ENCODE assay signal across 7 mouse cellular contexts in genomic region chr7:101906287-101906681, GRCm38 (mm10). TPM values are rescaled to one million over a fixed set of nuclear protein-coding genes. Genes with fewer than 3 reads are reported as not detected.
A peak's percentile ranks its signal among the peaks of the same experiment; 100 is the strongest.
DNase-seq lines count a peak whose midpoint lies in the region; ATAC-seq and TF ChIP-seq lines count a peak whose summit lies in the region.

Gene Tomt, minus strand, starts transcription at chr7:101906359.

- H3K4me2 ChIP-seq in lung, embryonic 15.5 days = peak within 1 kb of the TSS; percentile 86
- peak within 1 kb of the TSS; percentile 72 for H3K4me2 ChIP-seq in limb, embryonic 11.5 days (ENCODE audit: low read depth, severe bottlenecking)

- H3K4me1 ChIP-seq in lung, embryonic 15.5 days = peaks cover 24% of the 10 kb centered on the region
- H3K4me1 ChIP-seq in embryonic fibroblast, embryonic 13.5 days (ENCODE audit: control insufficient read depth, insufficient read depth, low read length) = peaks cover 15% of the 10 kb centered on the region; the same call in 1 of the 2 replicates
- H3K4me1 ChIP-seq in limb, embryonic 11.5 days (ENCODE audit: control insufficient read depth, insufficient read depth, low read length) = peaks cover 8% of the 10 kb centered on the region; the same call in 1 of the 2 replicates
- H3K4me1 ChIP-seq in small intestine, adult 2 months (ENCODE audit: control insufficient read depth, insufficient read depth, insufficient read length, low read length) = peaks cover 15% of the 10 kb centered on the region; the same call in 1 of the 2 replicates

- ATAC-seq in lung, embryonic 15.5 days (ENCODE audit: borderline replicate concordance, extremely low read depth, low FRiP score, low TSS enrichment) = no peak
- no peak for ATAC-seq in limb, embryonic 11.5 days (ENCODE audit: insufficient number of reproducible peaks, low FRiP score, low TSS enrichment, low read depth)

- H3K27ac ChIP-seq in lung, embryonic 15.5 days = peak within 1 kb of the TSS; percentile 98
- peak within 1 kb of the TSS; percentile 75 for H3K27ac ChIP-seq in embryonic fibroblast, embryonic 13.5 days (ENCODE audit: insufficient read depth, low read length)
- H3K27ac ChIP-seq in limb, embryonic 11.5 days (replicated peaks; ENCODE audit: low read depth, low read length) = peak within 1 kb of the TSS; percentile 93
- H3K27ac ChIP-seq in small intestine, adult 2 months (ENCODE audit: insufficient read depth, low read depth, low read length) = peak within 1 kb of the TSS; percentile 92

- no peaks in the 10 kb centered on the region for H3K27me3 ChIP-seq in lung, embryonic 15.5 days
- H3K27me3 ChIP-seq in limb, embryonic 11.5 days (ENCODE audit: control insufficient read depth, insufficient read depth, low read length) = no peaks in the 10 kb centered on the region
- no peaks in the 10 kb centered on the region for H3K27me3 ChIP-seq in small intestine, adult 2 months (ENCODE audit: control insufficient read depth, insufficient read depth, low read length)

- H3K9me3 ChIP-seq in lung, embryonic 15.5 days = no peaks in the 10 kb centered on the region
- no peaks in the 10 kb centered on the region for H3K9me3 ChIP-seq in limb, embryonic 11.5 days (ENCODE audit: control insufficient read depth, low read length)

- H3K4me3 ChIP-seq in lung, embryonic 15.5 days = peak within 1 kb of the TSS; percentile 86
- peak within 1 kb of the TSS; percentile 96 for H3K4me3 ChIP-seq in embryonic fibroblast, embryonic 13.5 days (ENCODE audit: insufficient read depth, low read length)
- H3K4me3 ChIP-seq in limb, embryonic 11.5 days (ENCODE audit: low read depth, low read length) = peak within 1 kb of the TSS; percentile 75
- peak within 1 kb of the TSS; percentile 80 for H3K4me3 ChIP-seq in small intestine, adult 2 months (ENCODE audit: low read depth, low read length)

- WGBS in lung, embryonic 15.5 days = 8% methylated on average over 11 of the region's 11 CpGs
- WGBS in limb, embryonic 11.5 days = 14% methylated on average over 11 of the region's 11 CpGs
- 3% methylated on average over 11 of the region's 11 CpGs for whole genome bisulfite sequencing in small intestine, adult 2 months

- H3K36me3 ChIP-seq in lung, embryonic 15.5 days = peaks cover 17% of the 10 kb centered on the region
- peaks cover 11% of the 10 kb centered on the region; the same call in 1 of the 2 replicates for H3K36me3 ChIP-seq in limb, embryonic 11.5 days (ENCODE audit: control insufficient read depth, insufficient read depth, low read length)
- H3K36me3 ChIP-seq in small intestine, adult 2 months (ENCODE audit: control insufficient read depth, insufficient read depth, low read length) = peaks cover 14% of the 10 kb centered on the region

- no peak; the same call in 1 of the 2 replicates for TF ChIP-seq POLR2A in embryonic fibroblast, embryonic 13.5 days (IDR thresholded peaks at IDR 0.05; ENCODE audit: low read depth, low read length)
- no peak for TF ChIP-seq POLR2A in small intestine, adult 2 months (IDR thresholded peaks at IDR 0.05; ENCODE audit: low read depth, low read length)

- no peak for TF ChIP-seq CTCF in embryonic fibroblast, embryonic 13.5 days (IDR thresholded peaks at IDR 0.05; ENCODE audit: borderline replicate concordance, insufficient read depth, low read length)
- TF ChIP-seq CTCF in small intestine, adult 2 months (IDR thresholded peaks at IDR 0.05; ENCODE audit: extremely low read depth, insufficient read length, insufficient replicate concordance, low read depth, low read length) = no peak

- no peak for DNase-seq in lung, postnatal 25 days (ENCODE audit: low spot score)
- no peak for DNase-seq in limb, embryonic 11.5 days (ENCODE audit: low spot score)
- DNase-seq in Muller cell, postnatal 12 days (ENCODE audit: inconsistent ontology term) = no peak
- DNase-seq in c-Kit-positive CD71-positive TER-119-positive erythroid progenitor cells, embryonic 14.5 days (ENCODE audit: low spot score) = no peak

- peak within 1 kb of the TSS; percentile 96 for H3K9ac ChIP-seq in lung, embryonic 15.5 days
- peak within 1 kb of the TSS; percentile 87 for H3K9ac ChIP-seq in limb, embryonic 11.5 days (ENCODE audit: low read length)

RNA-seq across cellular contexts. Expression of gene Tomt, which starts in this region (rescaled TPM):
- 0.54 and 0.59 TPM in 2 replicates for polyA plus RNA-seq in lung, embryonic 15.5 days (2015; fragmentation: Nextera tagmentation; extraction: Ambion mirVana)
- polyA plus RNA-seq in embryonic fibroblast, embryonic 13.5 days (2011; ENCODE audit: insufficient read length, low read depth, missing spikeins) = not detected in 2 replicates
- 0.40 and 0.78 TPM in 2 replicates for polyA plus RNA-seq in limb, embryonic 11.5 days (2014; fragmentation: Nextera tagmentation; extraction: Ambion mirVana)
- polyA plus RNA-seq in small intestine, adult 2 months (2012; rRNA removed) = 0.03 TPM in 1 of 2 replicates, not detected in the other
